Mouse (Mus musculus) hindlimb bud, embryonic 11.5 days (tissue): Measurements from ENCODE around the gene Bahcc1.

Source experiments
- DNase-seq: peaks from one replicate; pipeline ENCODE4 v3.0.0-alpha.2; 2012; ENCODE audit warnings: low read depth, low spot score; ENCODE audit errors: extremely low spot score

The Bahcc1 gene

GRCm38 (mm10) chr11:120228116-120228890 lies 4.4 kb upstream of the Bahcc1 start:
- DNase-seq = no peak

- no peak for DNase-seq
These were observed 3.8 kb upstream of the Bahcc1 start for GRCm38 (mm10) chr11:120228911-120229437.

GRCm38 (mm10) chr11:120229861-120230751 lies 2.6 kb upstream of the Bahcc1 start:
- no peak for DNase-seq

- DNase-seq = no peak
These were observed 1.8 kb upstream of the Bahcc1 start for GRCm38 (mm10) chr11:120230841-120231370.

- DNase-seq = peak; percentile 100
These were observed 1.4 kb upstream of the Bahcc1 start for GRCm38 (mm10) chr11:120231379-120231778.

GRCm38 (mm10) chr11:120233441-120234135 lies 841 bp downstream of the Bahcc1 start:
- no peak for DNase-seq

GRCm38 (mm10) chr11:120234136-120234775 lies 1.5 kb downstream of the Bahcc1 start:
- DNase-seq = no peak

- DNase-seq = no peak
These were observed 2.0 kb downstream of the Bahcc1 start for GRCm38 (mm10) chr11:120234776-120235181.

GRCm38 (mm10) chr11:120235385-120236113 lies 2.8 kb downstream of the Bahcc1 start:
- no peak for DNase-seq

GRCm38 (mm10) chr11:120236114-120236437 lies 3.3 kb downstream of the Bahcc1 start:
- no peak for DNase-seq

GRCm38 (mm10) chr11:120236438-120237165 lies 3.9 kb downstream of the Bahcc1 start:
- no peak for DNase-seq

GRCm38 (mm10) chr11:120237166-120238131 lies 4.7 kb downstream of the Bahcc1 start:
- DNase-seq = no peak

- no peak for DNase-seq
These were observed 5.6 kb downstream of the Bahcc1 start for GRCm38 (mm10) chr11:120238306-120238705.

GRCm38 (mm10) chr11:120238751-120239359 lies 6.1 kb downstream of the Bahcc1 start:
- DNase-seq = no peak

GRCm38 (mm10) chr11:120239581-120239991 lies 6.8 kb downstream of the Bahcc1 start:
- DNase-seq = no peak

- DNase-seq = no peak
These were observed 7.5 kb downstream of the Bahcc1 start for GRCm38 (mm10) chr11:120240206-120240605.
